Mouse (Mus musculus) right cerebral cortex, adult 18-20 months (tissue): Measurements from ENCODE around the gene Ehf.

Source experiments
- DNase-seq: peaks from one replicate; pipeline ENCODE4 v3.0.0; 2022; ENCODE audit warnings: mixed read lengths

Gene Ehf

DNA sequence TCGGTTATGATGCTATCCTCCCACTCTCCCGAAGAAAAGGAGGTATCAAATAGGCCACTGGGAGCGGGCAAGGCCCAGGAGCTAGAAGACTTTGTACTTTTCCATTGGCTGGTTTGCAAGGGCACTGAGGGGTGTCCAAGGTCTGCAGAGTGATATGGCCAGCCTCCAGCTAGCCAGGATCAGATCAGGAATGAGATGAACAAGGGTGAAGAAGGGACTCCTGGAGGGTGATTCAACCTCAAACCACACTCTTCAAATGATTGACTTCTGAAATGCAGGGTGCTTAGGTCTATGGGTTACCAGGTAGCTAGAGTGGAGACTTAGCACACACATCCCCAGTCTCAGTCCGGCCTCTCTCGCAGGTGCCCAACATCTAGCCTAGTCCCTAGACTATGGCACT lies 9.3 kb downstream of the Ehf start:
- no peak for DNase-seq

- DNase-seq: no peak
Measured at GRCm38 (mm10) chr2:103293214-103293613, 9.9 kb downstream of the Ehf start.

DNA sequence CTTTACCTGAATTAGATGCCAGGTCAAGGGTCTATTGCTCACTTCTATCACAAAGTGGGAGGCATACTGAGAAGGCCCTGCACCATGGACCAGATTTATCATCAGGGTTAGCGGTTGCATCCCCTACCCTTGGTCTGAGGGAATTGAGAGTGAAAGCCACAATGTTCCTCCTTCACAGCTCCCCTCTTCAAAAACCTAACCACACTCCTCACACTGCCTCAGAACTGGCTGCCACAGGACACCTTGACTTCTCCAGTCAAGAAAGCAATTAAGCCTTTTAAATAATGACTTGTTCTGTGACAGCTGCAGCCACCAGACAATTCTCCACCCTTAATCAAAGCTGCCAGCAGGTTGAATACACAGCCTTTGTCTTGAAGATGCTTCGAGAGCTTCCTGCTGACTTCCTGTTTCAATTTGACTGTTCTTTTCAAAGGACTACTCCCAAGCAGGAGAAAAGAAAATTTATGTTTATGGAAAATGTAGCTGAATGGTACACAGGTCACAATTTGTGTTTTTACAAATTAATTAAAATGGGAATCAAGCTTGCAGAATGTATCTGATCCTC lies 12.3 kb downstream of the Ehf start:
- no peak for DNase-seq

- DNase-seq: no peak
Measured at GRCm38 (mm10) chr2:103290167-103290566, 12.9 kb downstream of the Ehf start.

DNA sequence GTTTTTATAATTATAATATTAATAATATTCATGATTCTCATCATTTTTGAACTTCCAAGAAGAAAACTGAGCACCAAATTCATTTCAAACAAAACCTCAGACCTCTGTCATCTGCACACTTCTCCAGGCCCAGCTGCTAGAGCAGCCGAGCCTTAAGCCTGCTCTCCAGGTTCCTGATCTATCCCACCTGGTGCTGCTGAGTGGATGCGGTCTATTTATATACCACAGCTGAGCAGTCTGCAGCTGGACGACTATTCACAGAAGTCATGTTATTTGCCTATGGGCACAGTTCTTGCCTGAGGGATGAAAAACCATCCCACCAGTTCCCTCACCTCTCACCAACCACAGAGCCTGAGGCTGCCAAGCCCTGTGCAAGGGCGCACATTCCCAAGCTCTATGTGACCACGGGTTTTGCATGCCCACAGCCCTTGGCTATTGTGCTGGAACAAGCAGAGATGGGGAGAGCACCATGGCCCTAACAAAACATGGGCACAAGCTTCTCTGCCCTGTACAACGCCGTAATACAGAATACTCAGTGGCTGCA lies 13.6 kb downstream of the Ehf start:
- DNase-seq: no peak

- no peak for DNase-seq
Measured at GRCm38 (mm10) chr2:103287716-103288115, 15.4 kb downstream of the Ehf start.

- DNase-seq: no peak
Measured at GRCm38 (mm10) chr2:103285561-103285960, 17.5 kb downstream of the Ehf start.

DNA sequence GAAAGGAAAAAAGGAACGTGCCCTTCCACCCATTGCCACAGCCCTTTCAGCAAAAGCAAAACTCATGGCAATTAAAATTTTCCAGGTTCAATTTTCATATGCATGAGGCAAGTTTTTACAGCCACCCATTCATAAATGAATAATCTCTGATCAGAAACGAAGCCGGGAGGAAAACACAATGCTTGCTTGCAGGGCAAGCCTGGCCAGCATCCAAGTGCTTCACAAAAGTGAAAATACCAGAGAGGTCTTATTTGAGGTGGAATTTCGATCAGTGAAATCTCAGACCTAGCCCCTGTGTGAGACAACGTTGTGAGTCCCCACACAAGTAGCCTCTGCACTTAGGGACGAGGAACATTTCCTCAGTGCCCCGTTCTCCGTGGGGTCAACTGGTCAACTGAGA lies 19.3 kb downstream of the Ehf start:
- no peak for DNase-seq

GRCm38 (mm10) chr2:103282184-103282750 lies 20.8 kb downstream of the Ehf start:
- no peak for DNase-seq

GRCm38 (mm10) chr2:103279927-103280326 lies 23.2 kb downstream of the Ehf start:
- no peak for DNase-seq

DNA sequence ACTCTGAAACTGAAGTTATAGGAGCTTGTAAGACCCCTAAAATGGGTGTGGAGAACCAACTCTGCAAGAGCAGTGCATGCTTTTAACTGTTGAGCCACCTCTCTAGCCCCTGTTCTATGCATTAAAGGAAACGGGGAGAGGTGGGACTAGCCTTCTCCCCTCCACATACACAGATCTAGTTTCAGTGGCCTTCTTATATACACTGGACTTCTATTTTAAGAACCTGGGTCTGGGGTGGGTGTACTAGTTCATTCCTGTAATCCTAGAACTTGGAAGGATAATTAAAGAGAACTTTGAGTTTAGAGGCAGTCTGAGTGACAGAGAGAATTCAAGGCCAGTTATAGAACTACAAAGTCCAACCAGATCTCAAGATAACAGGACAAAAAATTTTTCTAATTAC lies 24.6 kb downstream of the Ehf start:
- no peak for DNase-seq

GRCm38 (mm10) chr2:103277794-103278193 lies 25.3 kb downstream of the Ehf start:
- no peak for DNase-seq

- no peak for DNase-seq
Measured at GRCm38 (mm10) chr2:103275316-103275960, 27.6 kb downstream of the Ehf start.

- peak; percentile 39 for DNase-seq
Measured at GRCm38 (mm10) chr2:103274803-103275202, 28.3 kb downstream of the Ehf start.

DNA sequence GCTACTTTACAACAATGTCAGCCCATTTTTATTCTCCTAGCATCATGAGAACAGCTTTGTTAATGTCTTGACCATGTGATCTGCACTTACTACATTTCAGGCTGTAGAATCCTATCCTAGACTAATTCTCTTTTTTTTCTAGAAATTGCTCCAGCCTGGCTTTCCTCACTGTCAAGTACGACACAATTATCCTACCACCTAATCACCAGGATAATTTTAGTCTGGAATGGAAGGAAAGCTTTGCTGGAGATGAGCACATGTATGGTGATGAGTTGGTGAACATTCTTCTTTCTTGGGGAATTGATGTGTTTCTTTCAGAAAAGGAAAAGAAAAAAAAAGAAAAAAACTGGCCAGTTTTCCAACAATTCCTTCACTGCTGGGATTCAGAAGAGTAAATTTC lies 28.8 kb downstream of the Ehf start:
- no peak for DNase-seq

DNA sequence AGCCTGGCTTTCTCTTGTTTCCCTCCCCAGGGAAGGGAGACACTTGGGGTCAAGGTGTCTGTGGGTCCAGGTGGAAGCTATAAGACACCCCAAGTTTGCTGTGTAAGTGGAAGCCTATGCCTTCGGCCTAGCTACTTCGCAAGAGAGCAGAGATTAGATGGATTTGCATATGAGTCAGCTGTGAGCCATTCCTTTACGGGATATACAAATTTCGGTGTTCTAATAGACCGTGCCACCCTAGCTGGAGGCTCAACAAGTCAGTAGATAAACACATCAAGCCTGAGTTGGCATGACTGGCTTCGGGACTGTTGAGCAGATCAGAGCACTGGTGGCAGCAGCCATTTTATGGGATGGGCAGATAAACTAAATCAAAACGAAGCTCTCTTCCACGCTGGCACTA lies 31.6 kb downstream of the Ehf start:
- no peak for DNase-seq

GRCm38 (mm10) chr2:103270556-103271160 lies 32.4 kb downstream of the Ehf start:
- no peak for DNase-seq

GRCm38 (mm10) chr2:103239086-103239485 lies 64.0 kb downstream of the Ehf start:
- DNase-seq: no peak

- DNase-seq: no peak
Measured at GRCm38 (mm10) chr2:103226781-103227180, 76.3 kb downstream of the Ehf start.

- no peak for DNase-seq
Measured at GRCm38 (mm10) chr2:103220871-103221270, 82.2 kb downstream of the Ehf start.

DNA sequence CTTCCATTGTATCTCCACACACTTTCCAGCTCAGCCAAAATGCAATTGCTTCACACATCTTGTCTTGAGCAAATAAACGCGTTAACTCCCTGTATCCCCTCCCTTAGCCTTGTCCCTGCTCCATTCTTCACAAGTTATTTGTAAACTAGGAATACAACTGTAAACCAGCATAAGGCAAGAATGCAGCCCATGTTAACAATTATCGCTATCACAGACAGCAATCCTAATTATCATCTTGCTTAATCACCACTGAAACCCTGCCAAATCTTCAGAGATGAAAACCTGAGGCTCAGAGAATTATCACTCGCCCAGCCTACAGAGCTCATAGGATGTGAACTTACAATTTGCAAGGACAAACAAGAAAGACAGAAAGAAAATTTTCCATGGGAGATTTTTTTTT lies 84.8 kb downstream of the Ehf start:
- no peak for DNase-seq

DNA sequence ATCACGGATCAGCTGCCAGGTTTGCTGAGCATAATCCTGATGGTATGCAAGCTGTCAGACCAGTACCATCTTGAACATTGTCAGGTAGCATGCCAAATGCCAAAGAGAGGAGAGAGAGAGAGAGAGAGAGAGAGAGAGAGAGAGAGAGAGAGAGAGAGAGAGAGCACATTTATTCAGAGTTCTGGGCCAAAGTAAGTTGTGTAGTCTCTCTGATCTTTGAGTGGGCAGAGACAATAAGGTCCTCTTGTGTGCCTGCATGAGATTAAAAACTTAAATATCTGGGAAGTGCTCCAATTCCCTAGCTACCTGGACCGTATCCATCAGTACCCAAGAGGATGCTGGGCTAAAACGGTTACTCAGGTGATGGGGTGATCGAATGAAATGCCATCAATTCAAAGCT lies 87.3 kb downstream of the Ehf start:
- no peak for DNase-seq

- no peak for DNase-seq
Measured at GRCm38 (mm10) chr2:103214861-103215260, 88.2 kb downstream of the Ehf start.

DNA sequence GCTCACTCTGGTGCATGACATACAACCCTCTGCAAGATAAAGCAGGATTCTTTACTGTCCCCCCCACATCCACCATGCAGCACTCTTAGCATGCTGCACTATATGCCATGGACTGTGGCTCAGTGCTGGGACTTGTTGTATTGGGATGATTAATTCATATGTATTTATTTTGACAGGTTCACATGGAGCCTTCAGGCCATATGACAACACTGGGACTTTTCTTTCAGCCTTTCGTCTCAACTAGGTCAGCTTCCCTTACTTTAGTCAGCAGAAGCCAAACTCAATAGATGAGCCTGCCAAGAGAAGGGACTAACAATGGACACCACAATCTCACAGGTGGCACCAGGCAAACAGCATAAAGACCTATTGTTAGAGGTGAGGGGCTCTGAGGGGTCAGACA lies 89.5 kb downstream of the Ehf start:
- no peak for DNase-seq
